Mouse (Mus musculus): ENCODE measurements around the gene 4931428F04Rik.

4931428F04Rik gene

GRCm38 (mm10) chr8:105289805-105290460, at the start of gene 4931428F04Rik:
4931428F04Rik (minus strand) TSS chr8:105289864.
- in situ Hi-C loops (cut with MboI, MseI) = no loop called here

- in situ Hi-C loops (cut with MboI, MseI) = no loop called here
These were observed 49.3 kb upstream of the 4931428F04Rik start for GRCm38 (mm10) chr8:105338992-105339391.

- in situ Hi-C loops (cut with MboI, MseI) = no loop called here
These were observed 46.9 kb upstream of the 4931428F04Rik start for GRCm38 (mm10) chr8:105336373-105337130.

- in situ Hi-C loops (cut with MboI, MseI) = no loop called here
These were observed 42.9 kb upstream of the 4931428F04Rik start for GRCm38 (mm10) chr8:105332523-105332922.

GRCm38 (mm10) chr8:105331931-105332330, 42.3 kb upstream of the 4931428F04Rik start:
- in situ Hi-C loops (cut with MboI, MseI) = no loop called here

- in situ Hi-C loops (cut with MboI, MseI) = no loop called here
These were observed 41.8 kb upstream of the 4931428F04Rik start for GRCm38 (mm10) chr8:105331469-105331868.

- in situ Hi-C loops (cut with MboI, MseI) = no loop called here
These were observed 40.7 kb upstream of the 4931428F04Rik start for GRCm38 (mm10) chr8:105330325-105330724.

GRCm38 (mm10) chr8:105326968-105327367, 37.3 kb upstream of the 4931428F04Rik start:
- in situ Hi-C loops (cut with MboI, MseI) = no loop called here

GRCm38 (mm10) chr8:105326141-105326672, 36.5 kb upstream of the 4931428F04Rik start, which contains the start of the genes Lrrc29 and Tmem208:
Lrrc29 (minus strand) TSS chr8:105326278.
Tmem208 (plus strand) TSS chr8:105326354.
- in situ Hi-C loops (cut with MboI, MseI) = no loop called here

GRCm38 (mm10) chr8:105325641-105326093, 36.0 kb upstream of the 4931428F04Rik start:
- in situ Hi-C loops (cut with MboI, MseI) = no loop called here

GRCm38 (mm10) chr8:105323183-105323582, 33.5 kb upstream of the 4931428F04Rik start:
- in situ Hi-C loops (cut with MboI, MseI) = no loop called here

GRCm38 (mm10) chr8:105318662-105319190, 29.1 kb upstream of the 4931428F04Rik start:
- in situ Hi-C loops (cut with MboI, MseI) = no loop called here

- in situ Hi-C loops (cut with MboI, MseI) = no loop called here
These were observed 28.3 kb upstream of the 4931428F04Rik start for GRCm38 (mm10) chr8:105317941-105318340.

GRCm38 (mm10) chr8:105315073-105315769, 25.6 kb upstream of the 4931428F04Rik start:
- in situ Hi-C loops (cut with MboI, MseI) = no loop called here

GRCm38 (mm10) chr8:105313622-105314402, 24.1 kb upstream of the 4931428F04Rik start:
- in situ Hi-C loops (cut with MboI, MseI) = no loop called here

- in situ Hi-C loops (cut with MboI, MseI) = no loop called here
These were observed 23.3 kb upstream of the 4931428F04Rik start for GRCm38 (mm10) chr8:105312891-105313481.

- in situ Hi-C loops (cut with MboI, MseI) = no loop called here
These were observed 22.1 kb upstream of the 4931428F04Rik start for GRCm38 (mm10) chr8:105311718-105312117.

- in situ Hi-C loops (cut with MboI, MseI) = no loop called here
These were observed 20.5 kb upstream of the 4931428F04Rik start for GRCm38 (mm10) chr8:105310118-105310517.

- in situ Hi-C loops (cut with MboI, MseI) = no loop called here
These were observed 19.6 kb upstream of the 4931428F04Rik start for GRCm38 (mm10) chr8:105309142-105309847.

- in situ Hi-C loops (cut with MboI, MseI) = no loop called here
These were observed 18.8 kb upstream of the 4931428F04Rik start for GRCm38 (mm10) chr8:105308428-105308827.
